Mouse (Mus musculus): ENCODE results near the gene Cenps. TPM values are rescaled to one million over a fixed set of nuclear protein-coding genes. Genes with fewer than 3 reads are reported as not detected.
"Not testable (repeated sequence)": the region's sequence is repeated elsewhere in the genome, so short reads cannot be mapped to it uniquely, and the experiment has no call there.

Cenps gene
- polyA plus RNA-seq, 1 experiment from 2014 or later = 35.5 TPM

- Histone ChIP-seq H3K4me1 (replicated peaks; ENCODE audit: control insufficient read depth, insufficient read depth, low read length) (peaks cover 9% of the 10 kb centered on the region), H3K27ac (ENCODE audit: low read length) (no peak within 1 kb of the TSS), H3K27me3 (ENCODE audit: control insufficient read depth, insufficient read depth, low read depth, low read length) (no peaks in the 10 kb centered on the region), H3K9ac (ENCODE audit: low read length) (peak within 1 kb of the TSS; percentile 85), H3K36me3 (ENCODE audit: control insufficient read depth, insufficient read depth, low read length) (peaks cover 5% of the 10 kb centered on the region), H3K4me2 (ENCODE audit: low read depth, low read length) (peak within 1 kb of the TSS; percentile 94), H3K9me3 (ENCODE audit: control insufficient read depth, low read length) (no peaks in the 10 kb centered on the region), H3K4me3 (ENCODE audit: low read length) (peak within 1 kb of the TSS; percentile 98)
- under 1% methylated on average over 35 of the region's 35 CpGs for WGBS
- ATAC-seq (ENCODE audit: low read depth) = peak; percentile 85
These were observed 33.4 kb downstream of the Cenps start, which contains the start of gene Dffa for GRCm38 (mm10) chr4:149103875-149104561. TSS of gene Dffa (plus strand) at chr4:149104146.

- 81% methylated on average over 3 of the region's 3 CpGs for WGBS
- H3K27ac ChIP-seq (ENCODE audit: low read length) = no peak overlapping the region
- no peak overlapping the region for H3K4me2 ChIP-seq (ENCODE audit: low read depth, low read length)
- H3K9me3 ChIP-seq (ENCODE audit: control insufficient read depth, low read length) = no peaks in the 10 kb centered on the region
- H3K4me1 ChIP-seq (replicated peaks; ENCODE audit: control insufficient read depth, insufficient read depth, low read length) = peaks cover 21% of the 10 kb centered on the region
- H3K27me3 ChIP-seq (ENCODE audit: control insufficient read depth, insufficient read depth, low read depth, low read length) = no peaks in the 10 kb centered on the region
- H3K9ac ChIP-seq (ENCODE audit: low read length) = no peak overlapping the region
- no peak for ATAC-seq (ENCODE audit: low read depth)
- H3K4me3 ChIP-seq (ENCODE audit: low read length) = no peak overlapping the region
- no peaks in the 10 kb centered on the region; the same call in 1 of the 2 replicates for H3K36me3 ChIP-seq (ENCODE audit: control insufficient read depth, insufficient read depth, low read length)
These were observed 36.0 kb downstream of the Cenps start for GRCm38 (mm10) chr4:149101456-149101855.

GRCm38 (mm10) chr4:149100449-149100848 is 37.0 kb downstream of the Cenps start:
- not testable (repeated sequence) for H3K27ac ChIP-seq (ENCODE audit: low read length); H3K27me3 ChIP-seq (ENCODE audit: control insufficient read depth, insufficient read depth, low read depth, low read length); H3K9me3 ChIP-seq (ENCODE audit: control insufficient read depth, low read length); ATAC-seq (ENCODE audit: low read depth); H3K4me2 ChIP-seq (ENCODE audit: low read depth, low read length); H3K9ac ChIP-seq (ENCODE audit: low read length); H3K36me3 ChIP-seq (ENCODE audit: control insufficient read depth, insufficient read depth, low read length); H3K4me3 ChIP-seq (ENCODE audit: low read length)
- peaks cover 21% of the 10 kb centered on the region for H3K4me1 ChIP-seq (replicated peaks; ENCODE audit: control insufficient read depth, insufficient read depth, low read length)
- 86% methylated on average over 12 of the region's 12 CpGs for WGBS

- H3K9ac ChIP-seq (ENCODE audit: low read length) = peak within 1 kb of the TSS; percentile 94
- under 1% methylated on average over 49 of the region's 50 CpGs for WGBS
- H3K27ac ChIP-seq (ENCODE audit: low read length) = peak within 1 kb of the TSS; percentile 30; the same call in 1 of the 2 replicates
- H3K4me1 ChIP-seq (replicated peaks; ENCODE audit: control insufficient read depth, insufficient read depth, low read length) = peaks cover 15% of the 10 kb centered on the region
- peak within 1 kb of the TSS; percentile 96 for H3K4me2 ChIP-seq (ENCODE audit: low read depth, low read length)
- no peaks in the 10 kb centered on the region for H3K9me3 ChIP-seq (ENCODE audit: control insufficient read depth, low read length)
- ATAC-seq (ENCODE audit: low read depth) = peak; percentile 79
- H3K27me3 ChIP-seq (ENCODE audit: control insufficient read depth, insufficient read depth, low read depth, low read length) = no peaks in the 10 kb centered on the region
- H3K4me3 ChIP-seq (ENCODE audit: low read length) = peak within 1 kb of the TSS; percentile 100
- H3K36me3 ChIP-seq (ENCODE audit: control insufficient read depth, insufficient read depth, low read length) = no peaks in the 10 kb centered on the region
These were observed 37.9 kb downstream of the Cenps start, which contains the start of gene Pex14 for GRCm38 (mm10) chr4:149099369-149100017. TSS of gene Pex14 (minus strand) at chr4:149099876.

- H3K27ac ChIP-seq (ENCODE audit: low read length) = 0 out of 2 replicates have a peak overlapping the region, but pooled peaks have one; percentile 30
- WGBS = 7% methylated on average over 11 of the region's 11 CpGs
- H3K27me3 ChIP-seq (ENCODE audit: control insufficient read depth, insufficient read depth, low read depth, low read length) = no peaks in the 10 kb centered on the region
- H3K4me1 ChIP-seq (replicated peaks; ENCODE audit: control insufficient read depth, insufficient read depth, low read length) = peaks cover 14% of the 10 kb centered on the region
- ATAC-seq (ENCODE audit: low read depth) = no peak
- peak overlapping the region; percentile 96 for H3K4me2 ChIP-seq (ENCODE audit: low read depth, low read length)
- H3K9me3 ChIP-seq (ENCODE audit: control insufficient read depth, low read length) = no peaks in the 10 kb centered on the region
- H3K4me3 ChIP-seq (ENCODE audit: low read length) = peak overlapping the region; percentile 100
- H3K9ac ChIP-seq (ENCODE audit: low read length) = peak overlapping the region; percentile 94
- no peaks in the 10 kb centered on the region for H3K36me3 ChIP-seq (ENCODE audit: control insufficient read depth, insufficient read depth, low read length)
These were observed 38.9 kb downstream of the Cenps start for GRCm38 (mm10) chr4:149098571-149098970.

- peaks cover under 1% of the 10 kb centered on the region; the same call in 1 of the 2 replicates for H3K36me3 ChIP-seq (ENCODE audit: control insufficient read depth, insufficient read depth, low read length)
- peak overlapping the region; percentile 28; the same call in 1 of the 2 replicates for H3K9ac ChIP-seq (ENCODE audit: low read length)
- peaks cover 14% of the 10 kb centered on the region for H3K4me1 ChIP-seq (replicated peaks; ENCODE audit: control insufficient read depth, insufficient read depth, low read length)
- H3K4me2 ChIP-seq (ENCODE audit: low read depth, low read length) = peak overlapping the region; percentile 96; the same call in 1 of the 2 replicates
- 78% methylated on average over 3 of the region's 3 CpGs for WGBS
- H3K27me3 ChIP-seq (ENCODE audit: control insufficient read depth, insufficient read depth, low read depth, low read length) = no peaks in the 10 kb centered on the region
- ATAC-seq (ENCODE audit: low read depth) = no peak
- H3K4me3 ChIP-seq (ENCODE audit: low read length) = peak overlapping the region; percentile 100
- no peak overlapping the region; the same call in 1 of the 2 replicates for H3K27ac ChIP-seq (ENCODE audit: low read length)
- no peaks in the 10 kb centered on the region for H3K9me3 ChIP-seq (ENCODE audit: control insufficient read depth, low read length)
These were observed 39.5 kb downstream of the Cenps start for GRCm38 (mm10) chr4:149097956-149098355.

- 78% methylated on average over 8 of the region's 8 CpGs for WGBS
- H3K36me3 ChIP-seq (ENCODE audit: control insufficient read depth, insufficient read depth, low read length) = peaks cover 4% of the 10 kb centered on the region; the same call in 1 of the 2 replicates
- no peaks in the 10 kb centered on the region for H3K9me3 ChIP-seq (ENCODE audit: control insufficient read depth, low read length)
- ATAC-seq (ENCODE audit: low read depth) = no peak
- no peaks in the 10 kb centered on the region for H3K4me1 ChIP-seq (replicated peaks; ENCODE audit: control insufficient read depth, insufficient read depth, low read length)
- H3K4me3 ChIP-seq (ENCODE audit: low read length) = no peak overlapping the region
- H3K4me2 ChIP-seq (ENCODE audit: low read depth, low read length) = no peak overlapping the region
- no peaks in the 10 kb centered on the region for H3K27me3 ChIP-seq (ENCODE audit: control insufficient read depth, insufficient read depth, low read depth, low read length)
- no peak overlapping the region for H3K27ac ChIP-seq (ENCODE audit: low read length)
- no peak overlapping the region for H3K9ac ChIP-seq (ENCODE audit: low read length)
These were observed 46.1 kb downstream of the Cenps start for GRCm38 (mm10) chr4:149091364-149091763.

GRCm38 (mm10) chr4:149085381-149085780 is 52.0 kb downstream of the Cenps start:
- no peak for ATAC-seq (ENCODE audit: low read depth)
- no peak overlapping the region for H3K27ac ChIP-seq (ENCODE audit: low read length)
- H3K4me2 ChIP-seq (ENCODE audit: low read depth, low read length) = no peak overlapping the region
- no peaks in the 10 kb centered on the region for H3K36me3 ChIP-seq (ENCODE audit: control insufficient read depth, insufficient read depth, low read length)
- H3K4me1 ChIP-seq (replicated peaks; ENCODE audit: control insufficient read depth, insufficient read depth, low read length) = peaks cover 14% of the 10 kb centered on the region
- no peak overlapping the region for H3K4me3 ChIP-seq (ENCODE audit: low read length)
- no peak overlapping the region for H3K9ac ChIP-seq (ENCODE audit: low read length)
- no peaks in the 10 kb centered on the region for H3K9me3 ChIP-seq (ENCODE audit: control insufficient read depth, low read length)
- 79% methylated on average over 5 of the region's 5 CpGs for WGBS
- H3K27me3 ChIP-seq (ENCODE audit: control insufficient read depth, insufficient read depth, low read depth, low read length) = no peaks in the 10 kb centered on the region

- Histone ChIP-seq H3K27ac (ENCODE audit: low read length) (0 out of 2 replicates have a peak overlapping the region, but pooled peaks have one; percentile 10), H3K4me1 (replicated peaks; ENCODE audit: control insufficient read depth, insufficient read depth, low read length) (peaks cover 14% of the 10 kb centered on the region), H3K9ac (ENCODE audit: low read length) (no peak overlapping the region), H3K36me3 (ENCODE audit: control insufficient read depth, insufficient read depth, low read length) (no peaks in the 10 kb centered on the region), H3K4me3 (ENCODE audit: low read length) (no peak overlapping the region), H3K27me3 (ENCODE audit: control insufficient read depth, insufficient read depth, low read depth, low read length) (no peaks in the 10 kb centered on the region), H3K4me2 (ENCODE audit: low read depth, low read length) (peak overlapping the region; percentile 8; the same call in 1 of the 2 replicates), H3K9me3 (ENCODE audit: control insufficient read depth, low read length) (no peaks in the 10 kb centered on the region)
- 52% methylated on average over 17 of the region's 17 CpGs for WGBS
- ATAC-seq (ENCODE audit: low read depth) = peak; percentile 82
These were observed 55.9 kb downstream of the Cenps start for GRCm38 (mm10) chr4:149081528-149081927.
